Mouse (Mus musculus) heart, adult 2 months (tissue): ENCODE measurements around the gene Gje1.

Experiments used
- CTCF ChIP-seq: fragments of 200-600 bp; IDR thresholded peaks from 2 replicates; pipeline ENCODE4 v1.8.1; 2022; ENCODE audit warnings: antibody characterized with exemption, mild to moderate bottlenecking, moderate library complexity
- EP300 ChIP-seq: fragments of 200-500 bp; IDR thresholded peaks from 2 replicates; pipeline ENCODE4 v1.6.1; 2011; ENCODE audit warnings: low read depth, low read length, control low read depth; ENCODE audit not compliant: insufficient read depth
- POLR2A ChIP-seq: fragments of 200-500 bp; IDR thresholded peaks from 2 replicates; pipeline ENCODE4 v1.6.1; 2011; ENCODE audit warnings: mild to moderate bottlenecking, low read depth, low read length, control low read depth; ENCODE audit not compliant: insufficient read depth

- TF ChIP-seq EP300 (no peak), CTCF (no peak), POLR2A (no peak)
Observed at GRCm38 (mm10) chr10:14759665-14760558, 41.9 kb upstream of the Gje1 start.
